8 mouse cellular contexts compared by ENCODE assay signal in the genomic region with DNA sequence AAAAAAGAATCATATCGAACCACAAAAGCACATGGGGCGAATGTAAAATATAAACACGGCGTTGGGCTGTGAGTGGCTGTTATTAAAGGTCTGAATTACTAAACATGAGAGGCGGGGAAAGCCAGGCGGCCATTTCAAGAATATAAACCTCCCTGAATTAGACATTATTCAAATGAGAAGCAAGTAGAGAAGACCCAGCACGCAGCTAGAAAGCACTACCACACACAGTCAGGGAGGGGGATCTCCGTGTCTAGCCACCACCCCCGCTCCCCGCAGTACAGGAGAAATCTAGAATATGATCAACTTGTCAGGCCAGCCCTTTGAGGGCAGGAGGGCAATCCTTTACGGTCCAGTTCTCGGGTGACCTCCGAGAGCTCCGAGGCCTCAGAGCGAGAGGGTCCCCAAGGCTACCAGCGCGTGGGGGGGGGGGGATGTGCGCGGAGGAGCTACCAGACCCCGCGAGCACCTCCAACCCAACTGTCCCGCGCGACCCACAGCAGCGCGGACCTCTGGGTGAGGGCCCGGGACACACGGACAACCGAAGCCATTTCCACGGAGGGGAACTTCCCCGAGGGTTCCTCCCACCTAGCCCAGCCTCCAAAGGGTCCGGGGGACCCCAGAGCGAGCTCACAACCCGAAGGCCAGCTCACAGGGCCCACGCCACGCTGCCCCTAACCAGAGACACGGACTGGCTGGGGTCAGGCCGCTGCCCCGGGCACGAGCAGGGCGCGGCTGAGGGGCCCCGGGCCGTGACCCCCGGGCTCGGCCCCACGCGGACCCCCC. TPM values are rescaled to one million over a fixed set of nuclear protein-coding genes. Genes with fewer than 3 reads are reported as not detected.
DNase-seq lines count a peak whose midpoint lies in the region; ATAC-seq lines count a peak whose summit lies in the region.

No protein-coding gene starts in this region.

- H3K36me3 ChIP-seq in hindbrain, embryonic 12.5 days = no peaks in the 10 kb centered on the region

- peak overlapping the region; percentile 98 for H3K4me3 ChIP-seq in hindbrain, embryonic 12.5 days

- peak overlapping the region; percentile 99 for H3K9ac ChIP-seq in hindbrain, embryonic 12.5 days

- peak overlapping the region; percentile 86 for H3K4me2 ChIP-seq in hindbrain, embryonic 12.5 days (replicated peaks)

- 2% methylated on average over 45 of the region's 48 CpGs for WGBS in hindbrain, embryonic 12.5 days

- no peaks in the 10 kb centered on the region for H3K27me3 ChIP-seq in hindbrain, embryonic 12.5 days

- peak; percentile 21 for ATAC-seq in hindbrain, embryonic 12.5 days (ENCODE audit: low FRiP score)

- no peaks in the 10 kb centered on the region for H3K9me3 ChIP-seq in hindbrain, embryonic 12.5 days (replicated peaks)

- DNase-seq in Muller cell, postnatal 12 days (ENCODE audit: inconsistent ontology term) = peak; percentile 45
- peak; percentile 65 for DNase-seq in cerebellum, adult 9-10 months
- DNase-seq in frontal cortex, adult 2 months (ENCODE audit: extremely low spot score in 1 of 2, low spot score in 1 of 2) = peak; percentile 24 to 68
- peak; percentile 30 to 37 for DNase-seq in layer of hippocampus, postnatal 36 days
- DNase-seq in lung, postnatal 4 days = peak; percentile 32 to 44
- peak; percentile 9 for DNase-seq in retina, postnatal 7 days (ENCODE audit: low read depth, low spot score)
- peak; percentile 43 for DNase-seq in urinary bladder, adult 2 months (ENCODE audit: low spot score)

- H3K4me1 ChIP-seq in hindbrain, embryonic 12.5 days = peaks cover 8% of the 10 kb centered on the region

- peak overlapping the region; percentile 96 for H3K27ac ChIP-seq in hindbrain, embryonic 12.5 days

RNA-seq across cellular contexts. Expression of a gene that starts 1.2 kb away (rescaled TPM):
- 9.2 TPM in 2 replicates for polyA plus RNA-seq in frontal cortex, adult 2 months (2012; rRNA removed)
- 18.9 and 21.0 TPM in 2 replicates for polyA plus RNA-seq in hindbrain, embryonic 12.5 days (2016; fragmentation: Nextera tagmentation; extraction: Ambion mirVana)
- total RNA-seq in layer of hippocampus, postnatal 36 days (2021) = 10 to 100 TPM; 16.8 to 18.1 TPM
- polyA plus RNA-seq in urinary bladder, adult 2 months (2012; rRNA removed) = 3.0 and 4.7 TPM in 2 replicates

Comparison
In these comparisons a context has a peak if more than half of its experiments do, and no peak if none do; other contexts are left out.
1. Peak in every context shown above with its lines: DNase-seq, ATAC-seq, H3K4me3 ChIP-seq and H3K27ac ChIP-seq.
2. DNase-seq: peak in every context shown above with its lines; median percentile 65 in cerebellum, adult 9-10 months; 46 in frontal cortex, adult 2 months; 45 in Muller cell, postnatal 12 days; 43 in urinary bladder, adult 2 months; 38 in lung, postnatal 4 days; 34 in layer of hippocampus, postnatal 36 days; 9 in retina, postnatal 7 days.